ENCODE assay signal across 21 mouse cellular contexts in genomic region chr8:100291981-100292380, GRCm38 (mm10).
DNase-seq lines count a peak whose midpoint lies in the region; ATAC-seq and TF ChIP-seq lines count a peak whose summit lies in the region.
"Had no signal": no experiment of that assay in that cellular context is flagged by ENCODE, and none has a peak within 500 bp of the region (broad histone marks: within the 10 kb centered on the region; RNA-seq: fewer than 3 reads in every experiment).

No protein-coding gene starts in this region.

- H3K4me2 ChIP-seq in midbrain, embryonic 11.5 days = no peak overlapping the region
- no peak overlapping the region for H3K4me2 ChIP-seq in midbrain, embryonic 13.5 days (replicated peaks)
- H3K4me2 ChIP-seq: forebrain, embryonic 12.5 days; heart, embryonic 11.5 days; hindbrain, embryonic 13.5 days had no signal

- H3K36me3 ChIP-seq in midbrain, embryonic 11.5 days (ENCODE audit: control insufficient read depth, insufficient read depth, low read length) = no peaks in the 10 kb centered on the region
- no peaks in the 10 kb centered on the region for H3K36me3 ChIP-seq in midbrain, embryonic 13.5 days
- H3K36me3 ChIP-seq: forebrain, embryonic 12.5 days; hindbrain, embryonic 13.5 days had no signal

- no peak overlapping the region for H3K9ac ChIP-seq in midbrain, embryonic 11.5 days (ENCODE audit: low read length)
- H3K9ac ChIP-seq in midbrain, embryonic 13.5 days (replicated peaks) = no peak overlapping the region
- H3K9ac ChIP-seq: forebrain, embryonic 12.5 days; hindbrain, embryonic 13.5 days had no signal

- ATAC-seq in frontal cortex, adult (ENCODE audit: low TSS enrichment) = peak; percentile 50; the same call in 1 of the 2 replicates
- ATAC-seq in midbrain, embryonic 11.5 days (ENCODE audit: low FRiP score) = 0 out of 2 replicates have a peak, but pooled peaks have one; percentile 33
- no peak for ATAC-seq in midbrain, embryonic 13.5 days
- ATAC-seq: CD4-positive, CD25-positive, alpha-beta regulatory T cell, adult 4 months; hindbrain, embryonic 16.5 days; inflammation-experienced regulatory T-cells, adult 6 months; intestine, embryonic 16.5 days had no signal

- H3K27ac ChIP-seq in midbrain, embryonic 11.5 days (ENCODE audit: low read depth, low read length) = no peak overlapping the region
- H3K27ac ChIP-seq in midbrain, embryonic 13.5 days = no peak overlapping the region
- H3K27ac ChIP-seq: forebrain, embryonic 12.5 days; gastrocnemius, adult 2 months; hindbrain, embryonic 13.5 days had no signal

- DNase-seq in frontal cortex, postnatal 14 days (ENCODE audit: low spot score in 2 of 2) = no peak
- DNase-seq in midbrain, embryonic 11.5 days (ENCODE audit: low spot score, missing footprints) = no peak
- DNase-seq in brain, embryonic 14.5 days (ENCODE audit: low read depth) = peak; percentile 66
- peak; percentile 12 for DNase-seq in brain, embryonic 18.5 days (ENCODE audit: low read depth, low spot score)
- DNase-seq: adrenal gland, adult 2 months; adrenal gland, postnatal 14 days; cerebellum, adult 18-20 months; cerebellum, adult 9-10 months; cerebellum, postnatal 14 days; gastrocnemius, adult 2 months; gastrocnemius, postnatal 14 days; heart, adult 11 months had no signal

- no peaks in the 10 kb centered on the region for H3K27me3 ChIP-seq in midbrain, embryonic 11.5 days (ENCODE audit: control insufficient read depth, insufficient read depth, low read length)
- no peaks in the 10 kb centered on the region for H3K27me3 ChIP-seq in midbrain, embryonic 13.5 days
- H3K27me3 ChIP-seq: forebrain, embryonic 12.5 days; hindbrain, embryonic 13.5 days had no signal

- H3K4me3 ChIP-seq in midbrain, embryonic 11.5 days (ENCODE audit: low read depth, low read length) = no peak overlapping the region
- no peak overlapping the region for H3K4me3 ChIP-seq in midbrain, embryonic 13.5 days (replicated peaks)
- H3K4me3 ChIP-seq: forebrain, embryonic 12.5 days; gastrocnemius, adult 2 months; hindbrain, embryonic 13.5 days had no signal

- peaks cover 3% of the 10 kb centered on the region for H3K4me1 ChIP-seq in midbrain, embryonic 11.5 days (ENCODE audit: control insufficient read depth, insufficient read depth, low read length)
- H3K4me1 ChIP-seq in midbrain, embryonic 13.5 days (replicated peaks) = no peaks in the 10 kb centered on the region
- H3K4me1 ChIP-seq: forebrain, embryonic 12.5 days; hindbrain, embryonic 13.5 days had no signal

- no peak for TF ChIP-seq CTCF in brain, embryonic 14.5 days (IDR thresholded peaks at IDR 0.05; ENCODE audit: borderline replicate concordance, extremely low read depth, insufficient read depth, insufficient read length)

- no peak for TF ChIP-seq POLR2A in brain, embryonic 14.5 days (IDR thresholded peaks at IDR 0.05; ENCODE audit: borderline replicate concordance, extremely low read depth, insufficient read depth, insufficient read length, poor library complexity, severe bottlenecking)

- no peaks in the 10 kb centered on the region for H3K9me3 ChIP-seq in midbrain, embryonic 11.5 days (ENCODE audit: control insufficient read depth, low read length)
- H3K9me3 ChIP-seq in midbrain, embryonic 13.5 days = no peaks in the 10 kb centered on the region
- H3K9me3 ChIP-seq: forebrain, embryonic 12.5 days; hindbrain, embryonic 13.5 days had no signal

- WGBS in midbrain, embryonic 11.5 days = 25% methylated on average over 1 of the region's 1 CpGs
- 33% methylated on average over 1 of the region's 1 CpGs for WGBS in midbrain, embryonic 13.5 days

Comparison
In these comparisons a context has a peak if more than half of its experiments do, and no peak if none do; other contexts are left out.
1. DNase-seq: peak in brain, embryonic 14.5 days (single experiment) and brain, embryonic 18.5 days (single experiment); none in frontal cortex, postnatal 14 days (0 of 2) and midbrain, embryonic 11.5 days (single experiment).